Comparison of ENCODE assay signal across 8 mouse cellular contexts in genomic region chrX:66648911-66649620, GRCm38 (mm10). TPM values are rescaled to one million over a fixed set of nuclear protein-coding genes. Genes with fewer than 3 reads are reported as not detected.
DNase-seq lines count a peak whose midpoint lies in the region; ATAC-seq lines count a peak whose summit lies in the region.

Slitrk2 (plus strand) TSS chrX:66649318.

- ATAC-seq in hindbrain, embryonic 13.5 days (ENCODE audit: low FRiP score) = peak; percentile 74
- ATAC-seq in limb, embryonic 13.5 days (ENCODE audit: low FRiP score, low read depth) = no peak
- ATAC-seq in stomach, embryonic 15.5 days (ENCODE audit: insufficient read depth, low FRiP score, low read depth) = no peak

- no peaks in the 10 kb centered on the region for H3K36me3 ChIP-seq in heart, embryonic 10.5 days
- no peaks in the 10 kb centered on the region for H3K36me3 ChIP-seq in hindbrain, embryonic 13.5 days
- no peaks in the 10 kb centered on the region for H3K36me3 ChIP-seq in limb, embryonic 13.5 days
- no peaks in the 10 kb centered on the region for H3K36me3 ChIP-seq in stomach, embryonic 15.5 days

- H3K4me2 ChIP-seq in hindbrain, embryonic 13.5 days = peak within 1 kb of the TSS; percentile 61
- peak within 1 kb of the TSS; percentile 65 for H3K4me2 ChIP-seq in limb, embryonic 13.5 days (replicated peaks)
- peak within 1 kb of the TSS; percentile 47 for H3K4me2 ChIP-seq in stomach, embryonic 15.5 days

- WGBS in heart, embryonic 10.5 days = 12% methylated on average over 24 of the region's 25 CpGs
- WGBS in hindbrain, embryonic 13.5 days = 8% methylated on average over 25 of the region's 25 CpGs
- 10% methylated on average over 23 of the region's 25 CpGs for WGBS in limb, embryonic 13.5 days
- WGBS in stomach, embryonic 15.5 days = 8% methylated on average over 25 of the region's 25 CpGs

- no peak for DNase-seq in heart, embryonic 10.5 days (ENCODE audit: low spot score)
- no peak for DNase-seq in heart, adult 18-20 months
- DNase-seq in cerebellum, postnatal 36 days = peak; percentile 50 to 52
- DNase-seq in adrenal gland, postnatal 10 days = no peak
- no peak for DNase-seq in ovary, adult 18-20 months (ENCODE audit: low spot score)

- H3K9ac ChIP-seq in hindbrain, embryonic 13.5 days = peak within 1 kb of the TSS; percentile 61
- H3K9ac ChIP-seq in limb, embryonic 13.5 days = peak within 1 kb of the TSS; percentile 19; the same call in 1 of the 2 replicates
- no peak within 1 kb of the TSS for H3K9ac ChIP-seq in stomach, embryonic 15.5 days

- H3K27me3 ChIP-seq in heart, embryonic 10.5 days (ENCODE audit: insufficient read depth, poor library complexity, severe bottlenecking) = no peaks in the 10 kb centered on the region; the same call in 1 of the 2 replicates
- H3K27me3 ChIP-seq in hindbrain, embryonic 13.5 days = no peaks in the 10 kb centered on the region
- no peaks in the 10 kb centered on the region for H3K27me3 ChIP-seq in limb, embryonic 13.5 days
- no peaks in the 10 kb centered on the region for H3K27me3 ChIP-seq in stomach, embryonic 15.5 days (replicated peaks)

- no peak within 1 kb of the TSS for H3K27ac ChIP-seq in heart, embryonic 10.5 days
- H3K27ac ChIP-seq in hindbrain, embryonic 13.5 days = peak within 1 kb of the TSS; percentile 30; the same call in 1 of the 2 replicates
- H3K27ac ChIP-seq in limb, embryonic 13.5 days = no peak within 1 kb of the TSS
- H3K27ac ChIP-seq in stomach, embryonic 15.5 days = no peak within 1 kb of the TSS

- peak within 1 kb of the TSS; percentile 55 for H3K4me3 ChIP-seq in heart, embryonic 10.5 days
- peak within 1 kb of the TSS; percentile 42 for H3K4me3 ChIP-seq in hindbrain, embryonic 13.5 days
- peak within 1 kb of the TSS; percentile 38 for H3K4me3 ChIP-seq in limb, embryonic 13.5 days
- peak within 1 kb of the TSS; percentile 17 for H3K4me3 ChIP-seq in stomach, embryonic 15.5 days (replicated peaks)

- no peaks in the 10 kb centered on the region for H3K4me1 ChIP-seq in heart, embryonic 10.5 days
- peaks cover 5% of the 10 kb centered on the region; the same call in 1 of the 2 replicates for H3K4me1 ChIP-seq in hindbrain, embryonic 13.5 days (replicated peaks)
- no peaks in the 10 kb centered on the region for H3K4me1 ChIP-seq in limb, embryonic 13.5 days
- H3K4me1 ChIP-seq in stomach, embryonic 15.5 days = no peaks in the 10 kb centered on the region

- no peaks in the 10 kb centered on the region for H3K9me3 ChIP-seq in heart, embryonic 10.5 days
- no peaks in the 10 kb centered on the region for H3K9me3 ChIP-seq in hindbrain, embryonic 13.5 days
- no peaks in the 10 kb centered on the region for H3K9me3 ChIP-seq in limb, embryonic 13.5 days
- no peaks in the 10 kb centered on the region for H3K9me3 ChIP-seq in stomach, embryonic 15.5 days

RNA-seq across cellular contexts. Expression of gene Slitrk2, which starts in this region (rescaled TPM):
- 0.20 and 0.26 TPM in 2 replicates for polyA plus RNA-seq in heart, embryonic 10.5 days (2016; fragmentation: Nextera tagmentation; extraction: Ambion mirVana)
- under 1 TPM; 0.10 to 0.18 TPM for total RNA-seq in heart, adult 18-20 months (2021)
- 8.8 and 10.2 TPM in 2 replicates for polyA plus RNA-seq in hindbrain, embryonic 13.5 days (2015; fragmentation: Nextera tagmentation; extraction: Ambion mirVana)
- polyA plus RNA-seq in limb, embryonic 13.5 days (2015; fragmentation: Nextera tagmentation; extraction: Ambion mirVana) = 3.4 and 3.8 TPM in 2 replicates
- polyA plus RNA-seq in stomach, embryonic 15.5 days (2015; fragmentation: Nextera tagmentation; extraction: Ambion mirVana) = 1.4 and 1.6 TPM in 2 replicates
- total RNA-seq in adrenal gland, postnatal 10 days (2021) = 1 to 10 TPM; 1.6 to 2.4 TPM

Comparison
In these comparisons a context has a peak if more than half of its experiments do, and no peak if none do; other contexts are left out.
1. DNase-seq: peak in cerebellum, postnatal 36 days (2 of 2); none in heart, embryonic 10.5 days (single experiment), heart, adult 18-20 months (0 of 2), adrenal gland, postnatal 10 days (single experiment) and ovary, adult 18-20 months (single experiment).
2. Peak in every context shown above with its lines, with median percentiles within 50 percentile points of each other: H3K4me3 ChIP-seq and H3K4me2 ChIP-seq.